Mouse (Mus musculus) heart, adult 2 months (tissue): ENCODE measurements around the gene Pi4k2a. TPM values are rescaled to one million over a fixed set of nuclear protein-coding genes. Genes with fewer than 3 reads are reported as not detected.

Experiments used
- DNase-seq, 2 experiments: peaks; one replicate each; pipeline ENCODE4 v3.0.0; 2021
- H3K27ac ChIP-seq: fragments of 200-600 bp; 2 replicates; pipeline ENCODE4 v1.8.1; 2022
- H3K27me3 ChIP-seq: fragments of 200-500 bp; 2 replicates; pipeline ENCODE4 v1.6.1; 2012; ENCODE audit warnings: mild to moderate bottlenecking, low read length, inconsistent platforms, mixed read lengths; ENCODE audit not compliant: control insufficient read depth, insufficient read depth
- H3K36me3 ChIP-seq: fragments of 200-500 bp; 2 replicates; pipeline ENCODE4 v1.6.1; 2012; ENCODE audit warnings: low read length, inconsistent platforms; ENCODE audit not compliant: control insufficient read depth, insufficient read depth
- H3K4me1 ChIP-seq: fragments of 200-500 bp; 2 replicates; pipeline ENCODE4 v1.6.1; 2011; ENCODE audit warnings: low read length; ENCODE audit not compliant: control insufficient read depth, insufficient read depth
- H3K4me3 ChIP-seq: fragments of 200-600 bp; 2 replicates; pipeline ENCODE4 v1.8.1; 2022
- H3K79me2 ChIP-seq: fragments of 200-500 bp; replicated peaks from 2 replicates; pipeline ENCODE4 v1.6.1; 2012; ENCODE audit warnings: mild to moderate bottlenecking, inconsistent platforms, low read length, moderate library complexity, mixed read lengths; ENCODE audit not compliant: control insufficient read depth, insufficient read depth
- H3K9ac ChIP-seq: fragments of 200-500 bp; 2 replicates; pipeline ENCODE4 v1.6.1; 2012; ENCODE audit warnings: low read depth, mild to moderate bottlenecking, control low read depth, inconsistent platforms, low read length, mixed read lengths
- CTCF ChIP-seq: fragments of 200-600 bp; IDR thresholded peaks from 2 replicates; pipeline ENCODE4 v1.8.1; 2022; ENCODE audit warnings: antibody characterized with exemption, mild to moderate bottlenecking, moderate library complexity
- EP300 ChIP-seq: fragments of 200-500 bp; IDR thresholded peaks from 2 replicates; pipeline ENCODE4 v1.6.1; 2011; ENCODE audit warnings: low read depth, low read length, control low read depth; ENCODE audit not compliant: insufficient read depth
- POLR2A ChIP-seq: fragments of 200-500 bp; IDR thresholded peaks from 2 replicates; pipeline ENCODE4 v1.6.1; 2011; ENCODE audit warnings: mild to moderate bottlenecking, low read depth, low read length, control low read depth; ENCODE audit not compliant: insufficient read depth
- WGBS: fragments of 180-500 bp; shearing (Covaris S2); methylation state at CpG from one replicate; pipeline ENCODE4 v1.1.7; 2018; 5-methylcytosine and 5-hydroxymethylcytosine counted together
- intact Hi-C: fragments of 180-260 bp; cut with DNase I; formaldehyde crosslinking; loops from one replicate; pipeline ENCODE4 v1.15.1; 2025
- polyA plus RNA-seq: library from polyadenylated mRNA; depleted of rRNA; stranded (reverse); fragments of >200 nt; gene quantifications from 2 replicates; pipeline ENCODE4 v1.2.3, GENCODE M21; 2012; rRNA removed
- total RNA-seq, 2 experiments: library from RNA; stranded (reverse); gene quantifications; 2 replicates each; pipeline ENCODE4 v1.2.3; 2021

Pi4k2a gene
- total and polyA plus RNA-seq, 3 experiments: 15.1 to 21.3 (median 18.2) TPM

GRCm38 (mm10) chr19:42166130-42166529 lies 75.9 kb downstream of the Pi4k2a start:
- TF ChIP-seq EP300 (peak; percentile 69; the same call in 1 of the 2 replicates), POLR2A (no peak), CTCF (peak; percentile 97)
- H3K27ac ChIP-seq: peak overlapping the region; percentile 3; the same call in 1 of the 2 replicates
- no peaks in the 10 kb centered on the region for H3K27me3 ChIP-seq
- 0 out of 2 replicates have a peak, but pooled peaks cover 1% of the 10 kb centered on the region for H3K79me2 ChIP-seq
- WGBS: 2% methylated on average over 12 of the region's 12 CpGs
- DNase-seq: peak; percentile 83 to 90
- no peaks in the 10 kb centered on the region for H3K36me3 ChIP-seq
- intact Hi-C loops: loop anchor here (1.0 to 5.0 kb wide), 4 partner anchors 22 to 184 kb away; partner anchors contain the start of genes Ankrd2, Mms19 and Ubtd1
- no peak overlapping the region for H3K9ac ChIP-seq
- no peaks in the 10 kb centered on the region for H3K4me1 ChIP-seq
- peak overlapping the region; percentile 24 for H3K4me3 ChIP-seq

- WGBS: 36% methylated on average over 3 of the region's 3 CpGs
- no peaks in the 10 kb centered on the region for H3K36me3 ChIP-seq
- no peak overlapping the region for H3K27ac ChIP-seq
- no peak overlapping the region for H3K9ac ChIP-seq
- no peak for TF ChIP-seq CTCF
- TF ChIP-seq POLR2A: no peak
- TF ChIP-seq EP300: no peak
- intact Hi-C loops: loop anchor here (1.0 to 5.0 kb wide), 4 partner anchors 22 to 184 kb away; partner anchors contain the start of genes Ankrd2, Mms19 and Ubtd1
- DNase-seq: no peak
- H3K4me1 ChIP-seq: no peaks in the 10 kb centered on the region
- H3K4me3 ChIP-seq: no peak overlapping the region
- H3K79me2 ChIP-seq: 0 out of 2 replicates have a peak, but pooled peaks cover 1% of the 10 kb centered on the region
- no peaks in the 10 kb centered on the region for H3K27me3 ChIP-seq
Measured at GRCm38 (mm10) chr19:42166766-42167165, 76.5 kb downstream of the Pi4k2a start.

- DNase-seq: no peak
- Histone ChIP-seq H3K9ac (no peak overlapping the region), H3K27ac (no peak overlapping the region), H3K79me2 (0 out of 2 replicates have a peak, but pooled peaks cover 1% of the 10 kb centered on the region), H3K4me3 (no peak overlapping the region), H3K4me1 (no peaks in the 10 kb centered on the region), H3K36me3 (no peaks in the 10 kb centered on the region), H3K27me3 (no peaks in the 10 kb centered on the region)
- TF ChIP-seq POLR2A (no peak), CTCF (no peak), EP300 (no peak)
- intact Hi-C loops: loop anchor here (5.0 kb wide), 3 partner anchors 35 to 185 kb away; partner anchors contain the start of genes Ankrd2, Mms19 and Ubtd1
- 59% methylated on average over 9 of the region's 9 CpGs for WGBS
Measured at GRCm38 (mm10) chr19:42167489-42167888, 77.2 kb downstream of the Pi4k2a start.

GRCm38 (mm10) chr19:42169322-42169975 lies 79.2 kb downstream of the Pi4k2a start:
- Histone ChIP-seq H3K27ac (no peak overlapping the region), H3K9ac (no peak overlapping the region), H3K4me3 (no peak overlapping the region), H3K27me3 (no peaks in the 10 kb centered on the region), H3K36me3 (no peaks in the 10 kb centered on the region), H3K79me2 (0 out of 2 replicates have a peak, but pooled peaks cover 1% of the 10 kb centered on the region), H3K4me1 (no peaks in the 10 kb centered on the region)
- DNase-seq: no peak
- intact Hi-C loops: loop anchor here (5.0 kb wide), 3 partner anchors 37 to 187 kb away; partner anchors contain the start of genes Ankrd2, Mms19 and Ubtd1
- TF ChIP-seq CTCF: no peak
- TF ChIP-seq POLR2A: no peak
- TF ChIP-seq EP300: no peak
- WGBS: 42% methylated on average over 10 of the region's 10 CpGs

- WGBS: 1% methylated on average over 56 of the region's 56 CpGs
- H3K4me3 ChIP-seq: peak overlapping the region; percentile 80
- peak; percentile 93 to 95 for DNase-seq
- H3K79me2 ChIP-seq: 0 out of 2 replicates have a peak, but pooled peaks cover 1% of the 10 kb centered on the region
- peak overlapping the region; percentile 79 for H3K27ac ChIP-seq
- H3K27me3 ChIP-seq: no peaks in the 10 kb centered on the region
- no peaks in the 10 kb centered on the region for H3K36me3 ChIP-seq
- peak; percentile 76 for TF ChIP-seq POLR2A
- TF ChIP-seq CTCF: no peak
- intact Hi-C loops: no loop called here
- H3K4me1 ChIP-seq: no peaks in the 10 kb centered on the region
- peak overlapping the region; percentile 91 for H3K9ac ChIP-seq
Measured at GRCm38 (mm10) chr19:42170025-42170969, 80.0 kb downstream of the Pi4k2a start.

Other genes with a start within 250 kb of the Pi4k2a start
- gene Frat2, start 242.3 kb upstream of the Pi4k2a start, total RNA-seq: 1 to 10 TPM; 2.7 to 4.9 TPM
- gene Frat2, start 242.3 kb upstream of the Pi4k2a start, polyA plus RNA-seq: 1.4 and 1.7 TPM in 2 replicates
- 10 to 100 TPM; 13.7 to 17.4 TPM for gene Rrp12, start 194.3 kb upstream of the Pi4k2a start, total RNA-seq
- 6.6 and 6.9 TPM in 2 replicates for gene Rrp12, start 194.3 kb upstream of the Pi4k2a start, polyA plus RNA-seq
- gene Pgam1, start 178.5 kb upstream of the Pi4k2a start, total RNA-seq: 100 to 1,000 TPM; 122 to 135 TPM
- 111 and 162 TPM in 2 replicates for gene Pgam1, start 178.5 kb upstream of the Pi4k2a start, polyA plus RNA-seq
- 10 to 100 TPM; 13.2 to 13.9 TPM for gene Exosc1, start 157.0 kb upstream of the Pi4k2a start, total RNA-seq
- 9.8 and 9.9 TPM in 2 replicates for gene Exosc1, start 157.0 kb upstream of the Pi4k2a start, polyA plus RNA-seq
- 10 to 100 TPM; 12.3 to 14.6 TPM for gene Zdhhc16, start 157.0 kb upstream of the Pi4k2a start, total RNA-seq
- gene Zdhhc16, start 157.0 kb upstream of the Pi4k2a start, polyA plus RNA-seq: 40.3 and 53.3 TPM in 2 replicates
- 10 to 100 TPM; 14.2 to 17.9 TPM for gene Mms19, start 109.3 kb upstream of the Pi4k2a start, total RNA-seq
- gene Mms19, start 109.3 kb upstream of the Pi4k2a start, polyA plus RNA-seq: 35.4 and 48.4 TPM in 2 replicates
- gene Ubtd1, start 108.7 kb upstream of the Pi4k2a start, total RNA-seq: 10 to 100 TPM; 21.4 to 22.7 TPM
- 27.3 and 37.3 TPM in 2 replicates for gene Ubtd1, start 108.7 kb upstream of the Pi4k2a start, polyA plus RNA-seq
- under 1 TPM; 0.20 to 0.42 TPM for gene Ankrd2, start 54.5 kb upstream of the Pi4k2a start, total RNA-seq
- gene Ankrd2, start 54.5 kb upstream of the Pi4k2a start, polyA plus RNA-seq: not detected in 2 replicates
- gene Hoga1, start 44.9 kb upstream of the Pi4k2a start, total RNA-seq: 1 to 10 TPM; 1.6 to 2.3 TPM
- gene Hoga1, start 44.9 kb upstream of the Pi4k2a start, polyA plus RNA-seq: 0.85 and 1.4 TPM in 2 replicates
- under 1 TPM in 1 of 2 experiments, not detected in 1; 0.23 TPM for gene 4933411K16Rik, start 38.2 kb upstream of the Pi4k2a start, total RNA-seq
- 0.41 and 0.73 TPM in 2 replicates for gene 4933411K16Rik, start 38.2 kb upstream of the Pi4k2a start, polyA plus RNA-seq
- gene Morn4, start 4.1 kb upstream of the Pi4k2a start, total RNA-seq: 1 to 10 TPM; 2.3 to 2.5 TPM
- 5.0 and 5.5 TPM in 2 replicates for gene Morn4, start 4.1 kb upstream of the Pi4k2a start, polyA plus RNA-seq
- gene Avpi1, start 38.6 kb downstream of the Pi4k2a start, total RNA-seq: 10 to 100 TPM; 10.0 to 14.4 TPM
- gene Avpi1, start 38.6 kb downstream of the Pi4k2a start, polyA plus RNA-seq: 9.9 and 13.1 TPM in 2 replicates
- 10 to 100 TPM; 21.1 to 21.9 TPM for gene Marveld1, start 56.9 kb downstream of the Pi4k2a start, total RNA-seq
- gene Marveld1, start 56.9 kb downstream of the Pi4k2a start, polyA plus RNA-seq: 55.0 and 61.4 TPM in 2 replicates
- 10 to 100 TPM; 20.2 to 20.3 TPM for gene Zfyve27, start 73.5 kb downstream of the Pi4k2a start, total RNA-seq
- gene Zfyve27, start 73.5 kb downstream of the Pi4k2a start, polyA plus RNA-seq: 27.6 and 33.6 TPM in 2 replicates
- 1 to 10 TPM; 4.7 to 5.9 TPM for gene Sfrp5, start 111.8 kb downstream of the Pi4k2a start, total RNA-seq
- gene Sfrp5, start 111.8 kb downstream of the Pi4k2a start, polyA plus RNA-seq: 11.6 and 19.0 TPM in 2 replicates
- under 1 TPM; 0.50 to 0.75 TPM for gene Golga7b, start 157.1 kb downstream of the Pi4k2a start, total RNA-seq
- gene Golga7b, start 157.1 kb downstream of the Pi4k2a start, polyA plus RNA-seq: 1.0 and 1.1 TPM in 2 replicates